Mouse (Mus musculus) bone marrow, adult 2 months (tissue): ENCODE measurements around the gene Gm14408. TPM values are rescaled to one million over a fixed set of nuclear protein-coding genes. Genes with fewer than 3 reads are reported as not detected.
"Not testable (repeated sequence)": the region's sequence is repeated elsewhere in the genome, so short reads cannot be mapped to it uniquely, and the experiment has no call there.

Experiments used
- H3K27ac ChIP-seq: fragments of 200-500 bp; 2 replicates; pipeline ENCODE4 v1.5.1; 2012; ENCODE audit warnings: low read depth, mild to moderate bottlenecking, control low read depth, inconsistent platforms, low read length; ENCODE audit not compliant: control insufficient read depth, poor library complexity, insufficient read depth
- H3K4me1 ChIP-seq: fragments of 200-500 bp; 2 replicates; pipeline ENCODE4 v1.6.1; 2011; ENCODE audit warnings: low read length; ENCODE audit not compliant: control insufficient read depth, insufficient read depth
- H3K4me3 ChIP-seq: fragments of 200-500 bp; replicated peaks from 2 replicates; pipeline ENCODE3; 2011; ENCODE audit warnings: mild to moderate bottlenecking, low read depth, low read length, control low read depth; ENCODE audit not compliant: control insufficient read depth
- WGBS: fragments of 180-500 bp; shearing (Covaris S2); methylation state at CpG from one replicate; pipeline ENCODE4 v1.1.7; 2018; 5-methylcytosine and 5-hydroxymethylcytosine counted together
- polyA plus RNA-seq: library from polyadenylated mRNA; stranded (reverse); fragments of >200 nt; gene quantifications from 2 replicates; pipeline ENCODE4 v1.2.4, GENCODE M21; 2011; ENCODE audit warnings: low replicate concordance; ENCODE audit not compliant: missing spikeins, insufficient read depth, insufficient read length

Gene Gm14408
- polyA plus RNA-seq = not detected in 2 replicates

GRCm38 (mm10) chr2:176830840-176831239 is at the start of gene Gm14408:
TSS of gene Gm14408 (plus strand) at chr2:176831140.
- not testable (repeated sequence) for H3K27ac ChIP-seq, H3K4me3 ChIP-seq, H3K4me1 ChIP-seq
- WGBS = 67% methylated on average over 1 of the region's 3 CpGs

- not testable (repeated sequence) for H3K27ac ChIP-seq, H3K4me3 ChIP-seq, H3K4me1 ChIP-seq
- no CpG with 5 or more reads among the region's 6 CpGs for WGBS
These were observed 32.6 kb upstream of the Gm14408 start, which contains the start of gene Gm14295 for GRCm38 (mm10) chr2:176798312-176798711. TSS of gene Gm14295 (plus strand) at chr2:176798612.

- not testable (repeated sequence) for H3K4me3 ChIP-seq, H3K4me1 ChIP-seq, H3K27ac ChIP-seq
- 16% methylated on average over 15 of the region's 15 CpGs for WGBS
These were observed 32.2 kb upstream of the Gm14408 start for GRCm38 (mm10) chr2:176798785-176799184.

Other genes starting within 250 kb of the Gm14408 start
- 1.9 TPM in 1 of 2 replicates, not detected in the other for gene Gm14308, start 194.8 kb upstream of the Gm14408 start, polyA plus RNA-seq
- gene Zfp973, start 160.6 kb upstream of the Gm14408 start, polyA plus RNA-seq = 2.7 TPM in 1 of 2 replicates, not detected in the other
- not detected in 2 replicates for gene Gm14305, start 122.8 kb upstream of the Gm14408 start, polyA plus RNA-seq
- gene Gm14295, start 32.5 kb upstream of the Gm14408 start, polyA plus RNA-seq = 2.3 TPM in 1 of 2 replicates, not detected in the other
- 0.90 TPM in 1 of 2 replicates, not detected in the other for gene Gm14296, start 96.7 kb downstream of the Gm14408 start, polyA plus RNA-seq
- 5.0 TPM in 1 of 2 replicates, not detected in the other for gene Gm14419, start 169.8 kb downstream of the Gm14408 start, polyA plus RNA-seq
- not detected in 2 replicates for gene Gm14401, start 243.2 kb downstream of the Gm14408 start, polyA plus RNA-seq